Mouse (Mus musculus) right cerebral cortex, postnatal 14 days (tissue): ENCODE measurements around the gene Otogl.

Experiments used
- DNase-seq: peaks from one replicate; pipeline ENCODE4 v3.0.0; 2022

Gene Otogl

DNA sequence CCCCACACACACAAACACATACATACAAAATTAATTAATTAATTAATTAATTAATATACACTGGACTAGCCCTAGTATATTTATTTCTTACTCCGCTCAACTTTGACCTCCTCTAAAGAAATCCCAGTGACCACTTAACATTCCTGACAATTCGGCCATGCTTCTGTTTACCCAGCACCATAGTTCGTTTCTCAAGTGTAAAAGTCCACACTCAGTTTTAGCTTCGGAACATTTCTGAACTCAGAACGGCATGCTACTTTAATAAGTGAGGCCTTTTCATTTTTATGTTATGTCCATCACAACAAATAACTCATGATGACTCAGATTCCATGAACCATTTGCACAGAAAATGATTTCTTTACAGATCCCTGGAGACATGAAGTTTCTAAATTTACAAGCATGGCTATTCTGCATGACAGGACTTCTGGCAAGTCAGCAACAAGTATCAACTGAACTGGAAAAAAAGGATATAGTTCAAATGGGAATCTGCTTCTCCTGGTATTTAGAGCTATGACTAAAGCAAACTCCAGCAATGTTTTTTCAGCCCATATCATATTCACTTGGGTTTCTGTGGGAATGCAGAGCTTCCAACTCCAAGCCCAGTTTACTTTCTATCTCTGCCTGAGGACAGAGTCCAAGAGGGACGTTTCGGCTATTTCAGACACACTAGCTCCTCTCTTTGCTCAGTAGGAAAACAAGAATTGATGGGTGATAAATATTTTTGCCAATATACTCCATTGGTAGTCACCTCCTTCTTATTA lies 6.5 kb downstream of the Otogl start:
- no peak for DNase-seq

DNA sequence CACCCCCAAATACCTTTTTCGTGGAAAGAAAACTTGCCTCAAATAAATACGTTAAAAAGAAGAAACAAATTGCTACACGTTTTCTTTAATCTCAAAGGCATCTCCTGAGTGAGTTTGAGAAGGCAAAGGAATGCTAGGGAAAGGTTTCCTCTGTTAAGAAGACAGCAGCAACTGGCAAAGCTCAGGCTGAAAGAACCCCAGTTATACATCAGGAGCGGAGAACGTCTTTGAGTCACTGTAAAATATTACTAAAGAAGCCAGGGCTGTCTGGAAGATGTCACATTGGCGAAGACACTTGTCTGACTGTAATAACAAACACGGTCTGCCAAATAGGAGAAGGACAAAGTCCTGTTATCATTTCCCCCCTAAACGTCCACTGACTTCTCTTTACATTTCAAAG lies 10.0 kb downstream of the Otogl start:
- DNase-seq = no peak

DNA sequence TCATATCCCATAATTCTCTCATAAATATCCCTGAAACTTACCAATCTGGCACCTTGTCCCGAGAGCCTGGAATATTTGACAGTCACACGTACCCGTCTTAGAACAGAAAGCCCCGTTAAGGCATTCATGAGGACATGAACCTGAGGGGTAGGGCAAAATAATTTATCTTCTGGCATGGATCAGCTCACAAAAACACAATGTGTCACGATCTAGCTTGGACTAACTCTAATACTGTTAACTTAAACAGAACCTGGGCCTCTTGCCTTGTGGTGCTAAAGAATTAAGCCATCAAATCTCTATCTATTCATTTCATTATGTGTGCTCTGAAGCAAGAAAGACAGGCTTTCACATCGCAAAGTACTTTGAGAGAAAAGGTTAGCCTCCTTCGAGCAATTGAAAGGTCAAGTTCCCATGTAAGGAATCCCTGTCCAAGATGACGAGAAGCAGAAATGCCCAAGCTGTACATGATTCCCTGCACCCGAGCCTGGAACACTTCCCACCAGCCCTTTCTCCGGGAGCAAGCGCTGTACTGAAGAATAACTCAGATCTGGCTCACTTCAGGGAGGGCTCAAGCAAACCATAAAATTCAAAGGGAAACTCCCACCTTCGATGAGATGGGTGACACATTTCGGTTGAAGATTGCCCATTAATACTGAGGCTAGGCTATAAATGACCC lies 10.6 kb downstream of the Otogl start:
- DNase-seq = no peak

DNA sequence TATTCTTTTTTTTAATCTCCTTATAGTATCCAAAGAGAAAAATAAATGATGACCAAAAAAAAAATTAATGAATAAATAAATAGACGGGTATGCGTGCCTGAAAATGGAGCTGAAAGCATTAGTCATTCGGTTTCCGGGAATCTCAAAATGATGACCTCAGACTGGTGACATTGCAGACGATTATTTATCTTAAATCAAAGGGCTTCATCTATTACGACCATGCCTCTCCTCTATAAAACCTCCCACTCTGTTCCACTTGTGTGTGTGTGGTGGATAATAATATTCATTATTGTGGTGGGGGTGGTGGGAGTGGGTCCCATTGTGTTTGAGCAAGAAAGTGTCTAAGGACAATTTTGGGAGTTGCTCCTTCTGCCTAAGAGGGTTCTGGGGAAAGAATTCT lies 12.0 kb downstream of the Otogl start:
- DNase-seq = no peak

DNA sequence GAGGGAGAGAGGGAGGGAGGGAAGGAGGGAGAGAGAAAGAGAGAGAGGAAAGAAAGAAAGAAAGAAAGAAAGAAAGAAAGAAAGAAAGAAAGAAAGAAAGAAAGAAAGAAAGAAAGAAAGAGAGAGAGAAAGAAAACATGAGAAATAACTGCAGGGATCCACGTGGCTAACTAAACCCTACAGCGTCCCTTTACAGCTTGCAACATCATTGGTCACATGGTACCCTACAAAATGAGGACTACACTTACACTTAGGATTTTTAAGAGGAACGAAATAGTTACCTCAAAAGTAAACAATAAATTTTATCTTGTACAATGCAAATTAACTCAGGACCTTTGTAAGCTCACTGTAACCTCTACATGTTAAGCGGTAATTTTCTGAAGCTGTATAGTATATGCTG lies 15.8 kb downstream of the Otogl start:
- no peak for DNase-seq

DNA sequence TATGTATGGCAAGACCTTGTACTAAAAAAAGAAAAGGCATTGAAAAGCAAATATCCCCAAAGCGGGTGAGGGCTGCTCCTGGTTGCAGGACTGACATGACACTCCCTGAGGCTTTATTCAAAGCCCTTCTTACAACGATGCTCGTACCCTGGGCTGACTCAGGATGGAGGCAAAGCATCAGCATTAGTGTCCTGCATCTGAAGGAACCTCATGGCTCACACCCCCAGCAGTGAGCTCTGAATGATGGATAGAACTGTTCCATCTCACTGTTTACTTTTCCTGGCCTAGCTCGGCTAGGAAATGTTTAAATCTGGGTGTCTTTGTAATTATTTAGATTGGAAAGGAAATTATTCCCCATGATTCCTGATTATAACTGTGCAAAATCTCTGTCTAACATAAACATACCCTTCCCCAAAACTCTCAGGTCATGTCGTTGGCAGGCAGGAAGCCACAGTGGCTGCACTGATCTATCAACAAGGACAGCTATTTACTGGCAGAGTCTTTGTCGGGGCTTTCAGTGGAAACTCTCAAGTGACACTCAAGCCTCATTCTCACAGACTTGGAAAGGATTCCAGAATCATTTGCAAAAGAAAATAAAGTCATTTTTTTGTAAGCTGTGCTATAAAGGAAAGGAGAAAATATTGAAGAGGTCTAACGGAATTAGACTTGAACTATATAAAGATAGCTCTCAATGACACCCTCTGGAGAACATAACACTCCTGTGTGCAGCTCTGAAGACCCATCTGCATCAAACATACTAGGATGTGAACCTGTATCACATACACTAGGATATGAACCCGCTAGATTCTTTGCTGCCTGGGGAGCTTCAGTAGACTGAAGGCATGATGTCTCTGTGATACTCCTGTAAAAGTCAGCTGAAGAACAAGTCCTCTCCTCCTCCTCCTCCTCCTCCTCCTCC lies 17.0 kb downstream of the Otogl start:
- DNase-seq = no peak

DNA sequence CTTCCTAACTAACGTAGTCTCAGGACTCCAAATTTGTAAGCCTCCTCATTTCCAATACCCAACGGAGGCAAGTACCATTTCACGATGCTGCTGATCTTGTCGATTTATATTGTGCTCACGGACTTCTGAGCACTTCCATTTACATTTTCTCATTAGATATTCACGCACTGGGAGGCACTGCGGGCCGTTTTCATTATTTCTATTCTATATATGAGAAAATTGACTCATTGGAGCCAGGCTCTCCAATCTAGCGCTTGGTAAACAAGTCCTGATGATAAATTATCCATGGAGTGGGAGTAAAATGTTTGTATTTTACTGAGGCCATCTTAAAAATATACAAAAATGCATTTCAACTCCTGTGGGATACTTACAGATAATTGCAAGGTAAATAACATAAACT lies 21.5 kb downstream of the Otogl start:
- no peak for DNase-seq

DNA sequence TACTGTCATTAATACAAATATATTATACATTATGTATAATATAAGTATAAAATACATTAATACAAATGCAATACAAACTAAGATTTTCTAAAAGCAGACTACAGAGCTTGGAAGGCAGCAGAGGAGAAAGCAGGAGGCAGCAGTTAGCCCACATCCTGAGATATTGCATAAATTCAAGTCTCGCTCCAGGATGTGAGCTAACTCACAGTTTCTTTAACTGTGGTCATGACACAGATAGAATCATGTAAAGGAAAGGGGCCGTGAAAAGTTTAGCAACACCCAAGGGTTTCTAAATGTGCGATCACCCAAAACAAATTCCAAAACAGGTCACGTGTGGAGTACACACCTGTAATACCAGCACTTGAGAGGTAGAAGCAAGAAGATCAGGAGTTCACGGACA lies 39.4 kb downstream of the Otogl start:
- DNase-seq = no peak

DNA sequence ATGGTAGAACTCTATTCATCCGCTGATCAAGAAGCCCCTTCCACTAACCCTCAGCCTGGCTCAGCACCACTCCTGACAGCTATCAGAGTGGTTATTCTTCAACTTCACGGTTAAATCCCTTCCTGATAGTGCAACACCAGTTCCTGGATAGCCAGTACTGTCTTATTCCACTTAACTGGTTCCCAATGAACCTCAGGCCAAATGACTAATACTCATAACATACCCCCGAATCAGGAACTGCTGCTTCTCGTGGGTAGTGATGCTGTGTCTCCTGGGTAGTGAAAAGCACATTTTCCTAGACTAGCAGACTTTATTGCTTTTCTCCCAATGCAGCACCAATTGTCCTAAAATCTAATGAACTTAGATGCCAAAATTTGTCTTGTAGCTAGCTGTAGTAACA lies 39.8 kb downstream of the Otogl start:
- DNase-seq = no peak

DNA sequence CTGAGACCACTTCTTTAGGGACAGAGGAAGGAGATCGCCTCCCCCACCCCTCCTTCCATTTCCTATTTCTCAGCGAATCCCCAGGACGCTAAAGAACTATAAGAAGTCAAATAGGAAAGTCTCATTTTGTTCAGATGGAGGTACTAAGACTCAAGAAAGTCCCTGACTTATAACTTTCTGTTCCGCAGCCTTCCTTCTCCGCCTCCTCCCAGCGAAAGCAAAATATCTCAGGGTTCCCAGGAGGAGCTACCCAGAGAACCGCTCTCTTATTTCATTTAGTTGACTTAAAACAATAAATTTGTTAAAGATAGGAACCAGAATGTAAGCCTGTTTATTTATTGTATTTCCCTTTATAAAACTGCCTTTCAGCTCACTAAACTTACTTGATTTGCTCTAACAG lies 41.4 kb downstream of the Otogl start:
- no peak for DNase-seq

DNA sequence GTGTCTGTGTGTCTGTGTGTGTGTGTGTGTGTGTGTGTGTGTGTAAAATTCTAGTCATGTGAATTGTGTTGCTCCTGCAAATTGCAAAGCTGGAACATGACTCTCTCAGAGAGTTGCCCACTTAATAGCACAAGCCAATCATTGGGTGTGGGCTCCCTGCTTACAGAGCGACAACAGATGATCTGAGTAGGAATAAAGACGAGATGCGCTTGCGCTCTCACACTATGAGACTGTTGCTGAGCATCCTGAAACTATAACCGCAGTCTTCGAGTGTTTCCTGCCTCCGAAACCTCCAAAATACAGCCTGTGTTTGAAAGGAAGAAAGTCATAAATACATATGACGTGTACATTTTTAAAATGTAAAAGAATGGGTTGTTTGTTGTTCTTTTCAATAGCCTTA lies 43.0 kb downstream of the Otogl start:
- DNase-seq = no peak

DNA sequence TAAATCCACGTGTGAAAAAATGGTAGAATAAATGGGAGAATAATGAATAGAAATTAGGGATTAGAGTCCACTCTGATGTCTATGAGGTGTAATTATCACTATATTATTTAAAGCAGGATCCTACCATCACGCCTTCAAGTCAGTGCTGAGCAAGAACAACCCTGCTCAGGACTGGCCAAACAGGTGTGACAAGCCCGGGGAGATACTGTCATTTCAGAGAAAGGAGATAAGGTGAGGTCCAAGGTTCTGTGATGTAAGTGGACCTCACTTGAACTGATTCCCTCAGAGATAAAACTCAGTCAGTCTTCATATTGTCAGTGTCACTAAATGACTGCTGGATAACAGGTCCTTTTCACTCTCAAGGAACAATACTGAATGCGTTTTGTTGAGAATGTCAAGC lies 44.5 kb downstream of the Otogl start:
- DNase-seq = no peak

DNA sequence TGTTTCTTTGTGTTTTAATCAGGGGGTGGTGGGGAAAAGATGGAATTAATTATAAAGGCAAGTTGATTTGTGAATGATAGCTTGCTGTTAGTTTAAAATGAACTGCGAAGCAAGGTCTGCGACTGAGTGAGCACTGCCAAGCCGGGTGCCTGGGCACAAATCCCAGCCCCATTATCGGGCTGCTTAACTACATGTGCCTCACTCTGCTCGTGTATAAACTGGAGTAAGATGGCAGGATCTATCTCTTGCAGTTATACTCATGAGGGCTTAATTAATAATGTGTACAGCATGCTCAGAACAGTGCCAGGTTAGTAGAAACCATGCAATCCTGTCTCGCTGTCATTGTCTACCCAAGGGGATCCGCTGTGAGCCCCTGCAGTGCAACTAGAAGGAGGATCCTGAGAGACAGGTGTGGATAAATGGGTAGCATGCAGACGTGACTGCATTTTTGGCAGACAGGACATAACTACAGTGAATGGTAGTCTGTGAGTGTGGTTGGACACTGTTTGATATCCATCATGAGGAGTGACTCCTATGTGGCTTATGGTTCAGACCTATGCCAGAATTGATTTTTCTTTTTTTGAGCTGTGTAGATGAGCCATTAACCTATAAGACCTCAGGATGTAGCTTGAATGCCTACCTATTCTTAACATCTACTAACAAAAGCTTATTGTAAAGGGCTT lies 51.6 kb downstream of the Otogl start:
- no peak for DNase-seq

DNA sequence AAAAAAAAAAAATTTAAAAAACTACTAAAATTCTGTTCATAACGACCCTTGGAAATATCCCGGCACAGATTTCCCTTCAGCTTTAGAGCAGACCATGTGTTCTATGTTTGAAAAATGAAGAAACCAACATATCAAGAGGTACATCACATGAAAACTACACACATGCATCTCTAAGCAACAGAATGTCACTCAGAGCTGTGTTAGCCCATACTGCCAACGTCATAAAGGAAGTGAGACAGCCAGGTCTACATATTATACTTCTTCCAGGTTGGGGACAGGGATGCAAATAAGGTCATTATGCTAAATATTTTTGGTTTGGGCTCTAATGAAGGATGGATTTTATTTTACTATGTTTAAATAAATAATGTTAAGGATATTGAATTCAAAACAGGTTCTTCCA lies 52.7 kb downstream of the Otogl start:
- DNase-seq = no peak

DNA sequence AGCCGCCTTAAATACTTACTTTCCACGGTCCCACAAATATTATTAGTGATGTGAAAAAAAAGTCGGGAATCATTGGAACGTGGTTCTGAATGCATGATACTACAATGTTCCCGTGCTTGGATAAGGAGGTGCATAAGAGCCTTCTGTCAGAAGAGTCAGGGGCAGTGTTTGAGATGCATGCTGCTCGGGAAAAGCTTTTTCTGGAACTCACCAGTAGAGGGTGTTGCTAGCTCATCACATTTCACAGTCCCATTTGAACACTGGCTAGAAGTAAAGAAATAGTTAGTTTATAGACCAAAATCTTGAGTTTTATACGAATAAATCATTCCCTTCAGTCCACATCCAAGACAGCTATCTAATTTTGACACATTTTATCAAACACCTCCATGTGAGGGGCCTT lies 53.2 kb downstream of the Otogl start:
- peak; percentile 7 for DNase-seq

DNA sequence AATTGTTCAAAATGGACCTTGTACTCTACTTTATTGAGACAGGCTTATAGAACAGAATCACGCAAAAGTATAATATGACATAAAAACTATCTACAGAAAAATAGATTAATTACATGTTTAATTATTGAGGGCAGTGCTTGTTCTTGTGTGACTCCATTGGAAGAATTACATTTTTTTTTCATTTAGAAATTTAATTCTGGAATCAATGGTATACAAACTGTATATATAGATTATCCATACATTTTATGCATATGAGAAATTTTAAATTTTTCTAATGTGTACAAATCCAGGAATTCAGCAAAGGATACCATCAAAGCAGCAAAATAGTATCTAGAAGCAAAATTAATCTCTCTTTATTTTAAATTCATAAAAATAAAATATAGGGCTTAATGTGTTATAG lies 67.0 kb downstream of the Otogl start:
- no peak for DNase-seq

DNA sequence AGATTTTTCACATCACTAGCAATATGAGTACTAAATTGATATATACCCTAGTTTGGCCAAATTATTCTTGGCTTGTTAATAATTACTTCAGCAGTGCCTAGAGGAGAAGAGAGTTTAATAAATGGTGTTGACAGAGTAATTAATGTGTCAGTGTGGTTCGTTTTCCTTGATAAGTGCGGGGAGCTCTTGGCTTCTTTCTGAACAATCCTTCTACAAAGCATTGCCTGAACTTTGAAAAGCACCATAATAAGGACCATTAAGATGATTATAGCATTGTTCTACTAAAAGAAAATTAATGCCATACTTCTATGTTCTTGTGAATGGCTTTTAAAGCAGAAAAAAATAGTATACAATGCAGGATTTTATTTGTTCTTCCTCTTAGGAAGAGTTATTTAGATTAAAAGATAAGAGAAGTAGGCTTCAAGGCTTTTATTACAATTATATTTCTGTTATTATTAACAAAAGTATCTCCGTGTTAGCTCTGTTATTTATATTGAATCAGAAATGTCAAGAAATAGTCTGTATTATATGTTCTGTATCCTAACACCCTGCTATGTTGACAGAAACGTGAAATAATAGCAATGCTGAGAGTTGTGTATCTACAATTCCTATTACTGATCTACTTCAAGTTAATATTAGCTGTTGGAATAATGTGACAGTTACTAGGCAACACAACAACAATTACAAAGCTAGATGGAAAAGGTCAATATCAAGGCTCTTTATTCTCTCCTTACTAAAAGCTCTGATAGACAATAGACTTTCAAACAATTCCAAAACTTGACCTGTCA lies 77.3 kb downstream of the Otogl start:
- DNase-seq = no peak

DNA sequence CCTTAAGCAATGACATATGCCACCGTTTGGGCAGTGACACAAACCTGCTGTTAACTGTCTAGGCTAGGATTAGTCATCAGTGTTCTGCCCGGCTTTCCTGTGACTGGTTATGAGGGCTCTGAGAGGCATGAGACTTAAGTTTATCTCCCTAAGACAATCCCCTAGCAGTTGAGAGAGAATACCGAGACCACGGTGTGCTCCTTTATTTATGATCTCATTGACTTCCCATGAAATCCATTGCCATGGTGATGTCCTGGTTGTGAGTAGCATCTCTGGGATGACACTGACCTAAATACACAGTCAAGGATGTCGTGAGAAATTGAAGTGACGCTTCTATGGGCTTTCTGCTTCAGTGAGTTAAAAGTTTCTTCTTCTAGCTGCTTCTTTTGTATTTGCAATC lies 82.8 kb downstream of the Otogl start:
- DNase-seq = no peak

DNA sequence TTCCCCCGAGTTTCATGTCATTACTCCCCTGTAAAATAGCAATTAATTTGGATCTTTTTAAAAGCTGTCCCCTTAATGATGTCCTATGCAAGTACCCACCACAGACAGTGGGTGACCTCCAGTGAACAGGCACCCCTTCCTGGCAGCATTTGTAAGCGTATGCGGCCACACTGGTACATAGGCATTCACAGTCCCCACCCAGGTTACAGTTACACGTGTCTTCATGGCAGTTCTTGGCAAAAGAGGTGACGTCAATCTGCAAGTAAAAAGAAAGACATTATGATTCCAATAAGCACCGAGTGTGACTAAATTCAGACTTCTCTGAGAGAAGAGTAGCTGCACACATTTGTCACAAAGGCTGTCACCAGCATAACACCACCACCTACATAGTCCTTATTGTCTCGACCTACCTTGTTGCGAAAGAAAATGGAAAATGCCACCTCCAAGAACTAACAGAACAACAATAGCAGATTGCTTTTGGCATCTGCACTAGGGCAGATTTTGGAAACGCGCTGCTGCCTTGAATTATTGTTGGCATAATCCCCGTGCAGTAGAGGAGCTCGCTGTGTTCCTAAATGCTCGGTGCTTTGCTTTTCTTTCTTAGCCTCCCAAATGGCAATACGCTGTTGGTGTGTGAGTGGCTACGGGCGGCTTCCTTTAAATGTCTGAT lies 98.0 kb downstream of the Otogl start:
- DNase-seq = no peak

DNA sequence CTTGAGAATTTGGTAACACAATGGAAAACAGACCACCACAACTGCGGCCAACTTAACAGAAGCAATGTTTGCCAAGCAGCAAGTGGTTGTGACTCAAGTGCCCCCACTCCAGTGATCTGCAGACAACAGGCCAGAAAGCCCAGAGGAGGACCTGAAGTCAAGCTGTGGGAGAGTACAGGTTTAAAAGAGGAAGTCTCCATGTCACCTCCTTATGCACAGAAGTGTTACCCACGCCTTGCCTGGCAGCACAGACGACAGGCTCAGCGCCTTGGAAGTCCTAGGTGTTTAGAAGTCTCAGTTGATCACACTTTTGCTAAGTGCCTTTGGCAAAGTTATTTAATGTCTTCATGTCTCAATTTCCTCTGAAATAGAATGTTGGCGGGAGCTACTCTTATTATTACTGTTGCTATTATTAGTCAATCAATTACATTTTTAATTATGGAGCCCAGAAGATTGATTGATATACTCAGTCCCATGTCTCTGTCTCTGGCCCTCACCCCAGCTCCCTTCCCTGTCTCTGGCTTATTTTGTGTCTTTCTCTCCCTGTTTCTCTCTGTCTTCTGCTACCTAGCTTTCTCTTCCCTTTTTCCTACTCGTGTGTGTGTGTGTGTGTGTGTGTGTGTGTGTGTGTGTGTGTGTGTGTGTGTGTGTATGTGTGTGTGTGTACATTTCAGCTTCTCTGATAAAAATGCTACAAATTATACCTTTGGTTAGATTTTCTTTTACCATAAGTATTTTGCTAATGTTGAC lies 101.1 kb downstream of the Otogl start:
- DNase-seq = no peak

DNA sequence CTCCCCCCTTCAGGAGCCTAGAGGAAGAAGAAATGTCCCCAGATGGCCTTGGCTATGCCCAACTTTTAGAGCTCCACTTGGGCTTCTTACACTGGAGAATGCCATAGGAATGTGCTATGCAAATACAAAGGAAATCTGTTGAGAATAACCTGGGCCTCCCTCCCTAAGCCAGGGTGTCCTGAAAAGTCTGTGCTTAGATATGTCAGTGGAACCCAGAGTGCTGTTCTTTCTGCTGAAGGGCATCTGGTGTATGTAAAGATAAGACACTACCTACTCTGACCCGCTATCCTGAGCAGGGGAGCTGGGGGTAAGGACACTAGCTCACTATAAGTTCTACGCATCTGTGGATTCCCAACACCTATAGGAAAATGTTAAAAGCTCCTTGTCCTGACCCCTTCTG lies 106.7 kb downstream of the Otogl start:
- DNase-seq = no peak
